Mouse (Mus musculus) embryonic fibroblast, embryonic 13.5 days (primary cell): ENCODE data around the gene Fam83f.

Source experiments
- CTCF ChIP-seq: IDR thresholded peaks from 2 replicates; pipeline ENCODE4 v1.5.1; 2011; ENCODE audit warnings: mild to moderate bottlenecking, control low read depth, low read length, moderate library complexity, borderline replicate concordance; ENCODE audit not compliant: insufficient read depth
- POLR2A ChIP-seq: IDR thresholded peaks from 2 replicates; pipeline ENCODE4 v1.6.1; 2011; ENCODE audit warnings: low read depth, mild to moderate bottlenecking, control low read depth, low read length, moderate library complexity

GRCm38 (mm10) chr15:80653865-80654264 is 17.8 kb upstream of the Fam83f start:
- no peak for TF ChIP-seq CTCF
- no peak for TF ChIP-seq POLR2A
